Mouse (Mus musculus) neural tube, embryonic 12.5 days (tissue): ENCODE results near the gene Sema5a. TPM values are rescaled to one million over a fixed set of nuclear protein-coding genes. Genes with fewer than 3 reads are reported as not detected.
"Not testable (repeated sequence)": the region's sequence is repeated elsewhere in the genome, so short reads cannot be mapped to it uniquely, and the experiment has no call there.

Source experiments
- ATAC-seq: fragments of 200-750 bp; cut with Nextera tagmentation; 2 replicates; pipeline ENCODE4 v1.8.0; 2017; ENCODE audit warnings: low read depth, mild to moderate bottlenecking, moderate TSS enrichment, moderate library complexity; ENCODE audit not compliant: low FRiP score
- H3K27ac ChIP-seq: fragments of 300-500 bp; sonication (generic); 2 replicates; pipeline ENCODE4 v1.5.1; 2016
- H3K27me3 ChIP-seq: fragments of 300-500 bp; sonication (generic); replicated peaks from 2 replicates; pipeline ENCODE4 v1.6.1; 2016; ENCODE audit warnings: mild to moderate bottlenecking
- H3K36me3 ChIP-seq: fragments of 300-500 bp; sonication (generic); 2 replicates; pipeline ENCODE4 v1.6.1; 2016; ENCODE audit warnings: mild to moderate bottlenecking
- H3K4me1 ChIP-seq: fragments of 300-500 bp; sonication (generic); 2 replicates; pipeline ENCODE4 v1.6.1; 2016
- H3K4me2 ChIP-seq: fragments of 300-500 bp; sonication (generic); replicated peaks from 2 replicates; pipeline ENCODE4 v1.6.1; 2016; ENCODE audit warnings: mild to moderate bottlenecking
- H3K4me3 ChIP-seq: fragments of 300-500 bp; sonication (generic); 2 replicates; pipeline ENCODE4 v1.5.1; 2016
- H3K9ac ChIP-seq: fragments of 300-500 bp; sonication (generic); 2 replicates; pipeline ENCODE4 v1.6.1; 2016; ENCODE audit warnings: mild to moderate bottlenecking
- H3K9me3 ChIP-seq: fragments of 300-500 bp; sonication (generic); 2 replicates; pipeline ENCODE4 v1.6.1; 2016; ENCODE audit warnings: mild to moderate bottlenecking
- WGBS: fragments of 180-500 bp; shearing (Covaris S2); methylation state at CpG from one replicate; pipeline ENCODE4 v1.1.7; 2016; 5-methylcytosine and 5-hydroxymethylcytosine counted together
- polyA plus RNA-seq: library from polyadenylated mRNA; unstranded; fragments of >200 nt; fragmentation: Nextera tagmentation; extraction: Ambion mirVana; gene quantifications from 2 replicates; pipeline ENCODE4 v1.2.1, GENCODE M21; 2016

Sema5a gene
- 8.8 and 9.3 TPM in 2 replicates for polyA plus RNA-seq

DNA sequence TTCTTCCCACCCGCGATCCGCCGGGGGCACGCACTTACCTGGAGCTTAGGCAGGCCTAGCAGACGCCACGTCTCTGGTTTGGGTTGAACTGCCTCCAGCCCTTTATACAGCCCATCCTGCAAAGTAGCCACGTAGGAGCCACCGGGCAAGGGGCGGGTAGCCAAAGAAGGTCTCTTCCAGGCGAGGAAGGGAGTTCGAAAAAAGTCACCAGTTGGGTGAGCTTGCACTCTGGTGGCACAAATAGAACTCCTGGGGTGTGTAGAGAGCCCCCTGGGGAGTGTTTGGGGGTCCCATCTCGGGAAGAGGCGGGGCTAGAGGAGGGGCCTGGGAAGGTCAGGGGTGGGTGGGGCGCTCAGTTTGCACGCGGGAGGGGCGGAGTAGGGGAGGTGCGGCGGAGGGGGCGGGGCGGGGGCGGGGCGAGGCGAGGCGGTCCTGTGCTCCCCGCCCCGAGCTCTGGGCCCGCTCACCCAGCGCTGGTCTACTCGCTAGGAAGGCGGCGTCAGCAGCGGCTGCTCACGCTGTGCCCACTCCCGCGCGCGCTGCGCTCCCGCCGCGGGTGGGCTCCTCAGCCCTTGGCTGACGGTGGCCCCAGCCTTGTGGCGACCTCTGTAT is at the start of gene Sema5a:
Sema5a (plus strand) TSS at position 467 of the 612 bp plus-strand sequence.
- H3K27ac ChIP-seq = no peak within 1 kb of the TSS
- whole genome bisulfite sequencing = under 1% methylated on average over 38 of the region's 45 CpGs

DNA sequence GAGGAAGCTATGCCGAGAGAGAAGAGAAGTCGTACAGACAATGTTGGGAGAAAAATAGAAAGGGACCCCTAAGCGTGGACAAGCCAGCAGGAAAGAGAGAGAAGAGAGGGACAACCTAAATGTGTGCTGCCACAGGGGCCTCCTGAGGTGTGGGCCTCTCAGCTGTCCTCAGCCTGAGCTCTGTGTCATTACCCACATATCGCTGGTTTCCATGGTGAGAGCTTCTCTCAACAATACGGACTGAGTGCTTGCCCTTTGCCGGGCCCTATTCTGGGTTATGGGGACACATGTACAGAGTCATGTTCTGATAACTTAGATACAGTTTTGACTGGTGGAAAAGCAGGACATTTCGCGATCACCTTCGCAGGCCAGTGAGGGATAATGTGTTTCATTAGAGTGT is 46.5 kb upstream of the Sema5a start:
- 74% methylated on average over 9 of the region's 9 CpGs for WGBS
- ATAC-seq = no peak
- no peaks in the 10 kb centered on the region for H3K9me3 ChIP-seq
- no peaks in the 10 kb centered on the region for H3K27me3 ChIP-seq
- H3K36me3 ChIP-seq = no peaks in the 10 kb centered on the region
- H3K27ac ChIP-seq = no peak overlapping the region
- H3K4me1 ChIP-seq = peaks cover 4% of the 10 kb centered on the region
- no peak overlapping the region for H3K4me3 ChIP-seq
- no peak overlapping the region for H3K4me2 ChIP-seq
- H3K9ac ChIP-seq = no peak overlapping the region

More for the DNA sequence above, at the start of gene Sema5a:
- peak within 1 kb of the TSS; percentile 58 for H3K4me3 ChIP-seq
- H3K4me1 ChIP-seq = 0 out of 2 replicates have a peak, but pooled peaks cover 9% of the 10 kb centered on the region
- peak within 1 kb of the TSS; percentile 57 for H3K9ac ChIP-seq
- no peaks in the 10 kb centered on the region for H3K27me3 ChIP-seq
- no peaks in the 10 kb centered on the region for H3K36me3 ChIP-seq
- peak within 1 kb of the TSS; percentile 87 for H3K4me2 ChIP-seq
- H3K9me3 ChIP-seq = no peaks in the 10 kb centered on the region
- ATAC-seq = peak; percentile 92

DNA sequence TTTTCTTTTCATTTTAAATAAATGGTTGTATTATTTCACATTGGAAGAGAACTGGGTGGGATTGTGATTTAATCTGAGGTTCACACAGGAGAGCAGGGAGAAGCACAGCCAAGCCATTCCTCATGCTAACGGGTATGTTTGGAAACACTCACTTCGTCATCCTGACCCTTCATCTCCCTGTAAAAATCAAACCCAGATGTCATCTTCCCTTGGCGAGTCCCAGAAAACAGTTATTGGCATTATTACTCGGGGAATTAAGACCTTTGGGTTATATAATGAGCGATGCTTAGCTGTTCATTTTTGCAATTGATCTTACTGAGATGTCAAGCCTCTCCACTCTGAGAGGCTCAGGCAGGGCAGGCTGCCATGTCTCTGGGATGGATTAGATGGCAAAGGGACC is 46.0 kb upstream of the Sema5a start:
- Histone ChIP-seq H3K9me3 (no peaks in the 10 kb centered on the region), H3K4me1 (peaks cover 4% of the 10 kb centered on the region), H3K36me3 (no peaks in the 10 kb centered on the region), H3K9ac (no peak overlapping the region), H3K4me2 (no peak overlapping the region), H3K4me3 (no peak overlapping the region), H3K27ac (no peak overlapping the region), H3K27me3 (no peaks in the 10 kb centered on the region)
- ATAC-seq = no peak
- WGBS = 78% methylated on average over 5 of the region's 5 CpGs

DNA sequence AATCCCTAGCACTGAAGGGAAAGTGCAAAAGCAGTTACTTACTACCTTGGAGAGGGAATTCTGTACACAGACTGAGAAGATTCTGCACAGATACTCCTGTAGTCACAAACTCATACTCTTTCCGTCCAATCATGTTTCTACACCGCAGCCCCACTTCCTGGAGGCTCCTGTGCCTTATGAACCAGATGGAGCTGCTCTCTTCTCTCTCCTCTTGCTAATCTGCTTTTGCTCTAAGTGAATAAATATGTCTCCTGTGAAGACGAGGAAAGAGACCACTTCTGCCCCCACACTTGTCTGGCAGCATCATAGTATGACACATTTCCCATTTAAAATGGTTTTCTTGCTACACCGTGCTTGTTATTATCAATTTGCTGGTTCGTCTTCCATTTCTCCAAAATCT is 41.4 kb upstream of the Sema5a start:
- Histone ChIP-seq H3K4me1 (no peaks in the 10 kb centered on the region), H3K36me3 (no peaks in the 10 kb centered on the region), H3K9ac (no peak overlapping the region), H3K27me3 (no peaks in the 10 kb centered on the region), H3K9me3 (no peaks in the 10 kb centered on the region), H3K4me3 (no peak overlapping the region), H3K4me2 (no peak overlapping the region), H3K27ac (no peak overlapping the region)
- WGBS = 87% methylated on average over 5 of the region's 5 CpGs
- ATAC-seq = no peak

- Histone ChIP-seq H3K4me1 (no peaks in the 10 kb centered on the region), H3K27ac (no peak overlapping the region), H3K36me3 (no peaks in the 10 kb centered on the region), H3K4me3 (no peak overlapping the region), H3K9ac (no peak overlapping the region), H3K9me3 (no peaks in the 10 kb centered on the region), H3K4me2 (no peak overlapping the region), H3K27me3 (no peaks in the 10 kb centered on the region)
- ATAC-seq = no peak
- WGBS = 93% methylated on average over 10 of the region's 10 CpGs
Measured at GRCm38 (mm10) chr15:32204908-32205307, 39.7 kb upstream of the Sema5a start.

GRCm38 (mm10) chr15:32214687-32215086 is 29.9 kb upstream of the Sema5a start:
- H3K4me2 ChIP-seq, H3K4me3 ChIP-seq, H3K27me3 ChIP-seq, H3K9me3 ChIP-seq, H3K9ac ChIP-seq, ATAC-seq, H3K4me1 ChIP-seq, H3K27ac ChIP-seq, H3K36me3 ChIP-seq: not testable (repeated sequence)
- WGBS = 93% methylated on average over 10 of the region's 10 CpGs

- Histone ChIP-seq H3K4me3 (no peak overlapping the region), H3K9me3 (no peaks in the 10 kb centered on the region), H3K27me3 (no peaks in the 10 kb centered on the region), H3K4me1 (no peaks in the 10 kb centered on the region), H3K36me3 (no peaks in the 10 kb centered on the region), H3K27ac (no peak overlapping the region), H3K9ac (no peak overlapping the region), H3K4me2 (no peak overlapping the region)
- WGBS = 93% methylated on average over 7 of the region's 7 CpGs
- ATAC-seq = no peak
Measured at GRCm38 (mm10) chr15:32223028-32223427, 21.6 kb upstream of the Sema5a start.

- H3K27ac ChIP-seq = no peak overlapping the region
- WGBS = 90% methylated on average over 3 of the region's 3 CpGs
- ATAC-seq = no peak
- no peaks in the 10 kb centered on the region for H3K27me3 ChIP-seq
- H3K9me3 ChIP-seq = no peaks in the 10 kb centered on the region
- H3K4me2 ChIP-seq = no peak overlapping the region
- no peak overlapping the region for H3K9ac ChIP-seq
- no peak overlapping the region for H3K4me3 ChIP-seq
- no peaks in the 10 kb centered on the region for H3K4me1 ChIP-seq
- H3K36me3 ChIP-seq = no peaks in the 10 kb centered on the region
Measured at GRCm38 (mm10) chr15:32225394-32225793, 19.2 kb upstream of the Sema5a start.

DNA sequence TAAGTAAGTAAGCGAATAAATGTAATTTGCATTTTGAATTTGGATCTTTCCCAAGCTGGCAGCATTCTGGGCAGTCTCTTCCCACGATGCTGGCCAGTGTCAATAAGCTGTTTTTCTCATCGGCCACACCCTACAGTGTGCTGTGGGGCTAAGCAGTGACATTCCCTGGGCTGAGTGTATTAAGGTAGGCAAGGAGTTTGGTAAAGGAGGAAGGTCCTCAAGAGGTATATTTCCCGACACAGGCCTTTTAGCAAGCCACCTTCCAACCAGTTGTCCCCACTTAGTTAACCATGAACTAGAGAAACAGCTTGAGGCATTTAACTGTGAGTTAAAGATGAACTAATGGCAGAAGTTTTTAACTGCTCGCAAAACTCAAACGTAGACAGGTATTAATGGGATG is 18.2 kb upstream of the Sema5a start:
- WGBS = 88% methylated on average over 6 of the region's 6 CpGs

GRCm38 (mm10) chr15:32226888-32227395 is 17.7 kb upstream of the Sema5a start:
- Histone ChIP-seq H3K4me3 (no peak overlapping the region), H3K36me3 (no peaks in the 10 kb centered on the region), H3K4me1 (no peaks in the 10 kb centered on the region), H3K27me3 (no peaks in the 10 kb centered on the region), H3K4me2 (no peak overlapping the region), H3K9me3 (no peaks in the 10 kb centered on the region), H3K27ac (no peak overlapping the region), H3K9ac (no peak overlapping the region)
- no peak for ATAC-seq
- 92% methylated on average over 7 of the region's 7 CpGs for WGBS

More for the DNA sequence above, 18.2 kb upstream of the Sema5a start:
- no peak overlapping the region for H3K4me3 ChIP-seq
- no peaks in the 10 kb centered on the region for H3K9me3 ChIP-seq
- H3K27ac ChIP-seq = no peak overlapping the region
- no peaks in the 10 kb centered on the region for H3K27me3 ChIP-seq
- no peak overlapping the region for H3K9ac ChIP-seq
- no peaks in the 10 kb centered on the region for H3K4me1 ChIP-seq
- H3K4me2 ChIP-seq = no peak overlapping the region
- no peaks in the 10 kb centered on the region for H3K36me3 ChIP-seq
- ATAC-seq = no peak

- Histone ChIP-seq H3K4me1 (no peaks in the 10 kb centered on the region), H3K4me2 (no peak overlapping the region), H3K27me3 (no peaks in the 10 kb centered on the region), H3K4me3 (no peak overlapping the region), H3K36me3 (no peaks in the 10 kb centered on the region), H3K27ac (no peak overlapping the region), H3K9me3 (no peaks in the 10 kb centered on the region), H3K9ac (no peak overlapping the region)
- WGBS = 92% methylated on average over 2 of the region's 2 CpGs
- no peak for ATAC-seq
Measured at GRCm38 (mm10) chr15:32230066-32230465, 14.5 kb upstream of the Sema5a start.

- WGBS = 92% methylated on average over 3 of the region's 3 CpGs
- H3K4me3 ChIP-seq = no peak overlapping the region
- no peaks in the 10 kb centered on the region for H3K9me3 ChIP-seq
- H3K4me2 ChIP-seq = no peak overlapping the region
- no peak overlapping the region for H3K9ac ChIP-seq
- no peaks in the 10 kb centered on the region for H3K36me3 ChIP-seq
- ATAC-seq = no peak
- H3K27me3 ChIP-seq = no peaks in the 10 kb centered on the region
- no peak overlapping the region for H3K27ac ChIP-seq
- H3K4me1 ChIP-seq = no peaks in the 10 kb centered on the region
Measured at GRCm38 (mm10) chr15:32232189-32232588, 12.4 kb upstream of the Sema5a start.

DNA sequence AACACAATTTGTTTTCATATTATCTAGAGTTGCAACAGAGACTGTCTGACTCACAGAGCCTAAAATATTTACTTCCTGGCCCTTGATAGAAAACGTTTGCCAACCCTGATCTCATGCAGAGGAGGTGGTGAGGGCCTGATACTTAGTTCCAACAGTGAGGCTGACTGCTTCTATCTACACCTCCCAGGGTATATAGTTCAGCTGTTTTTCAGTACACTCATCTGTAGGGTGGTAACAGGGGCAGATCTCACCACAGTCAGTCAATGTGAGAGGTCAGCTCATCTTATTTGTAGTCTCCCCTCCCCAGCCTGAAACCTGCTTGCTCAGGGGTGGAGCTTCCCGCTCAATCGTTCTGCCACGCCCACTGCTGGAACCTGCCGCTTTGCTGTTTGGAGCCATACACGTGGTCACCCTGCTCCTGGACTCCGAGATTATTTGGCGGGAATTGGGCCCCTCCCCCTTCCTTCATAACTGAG is 11.9 kb upstream of the Sema5a start:
- ATAC-seq, H3K4me1 ChIP-seq, H3K9me3 ChIP-seq, H3K36me3 ChIP-seq, H3K9ac ChIP-seq, H3K4me2 ChIP-seq, H3K27me3 ChIP-seq, H3K27ac ChIP-seq, H3K4me3 ChIP-seq: not testable (repeated sequence)
- WGBS = 11% methylated on average over 8 of the region's 8 CpGs
